Mouse (Mus musculus) liver, embryonic 14.5 days (tissue): Measurements from ENCODE around the gene Metrn.

Experiments used
- CTCF ChIP-seq: IDR thresholded peaks from 2 replicates; pipeline ENCODE4 v1.5.1; 2016; ENCODE audit warnings: antibody characterized with exemption, low read depth, control low read depth
- EP300 ChIP-seq: IDR thresholded peaks from 2 replicates; pipeline ENCODE4 v1.6.1; 2016; ENCODE audit warnings: antibody characterized with exemption, low read depth

DNA sequence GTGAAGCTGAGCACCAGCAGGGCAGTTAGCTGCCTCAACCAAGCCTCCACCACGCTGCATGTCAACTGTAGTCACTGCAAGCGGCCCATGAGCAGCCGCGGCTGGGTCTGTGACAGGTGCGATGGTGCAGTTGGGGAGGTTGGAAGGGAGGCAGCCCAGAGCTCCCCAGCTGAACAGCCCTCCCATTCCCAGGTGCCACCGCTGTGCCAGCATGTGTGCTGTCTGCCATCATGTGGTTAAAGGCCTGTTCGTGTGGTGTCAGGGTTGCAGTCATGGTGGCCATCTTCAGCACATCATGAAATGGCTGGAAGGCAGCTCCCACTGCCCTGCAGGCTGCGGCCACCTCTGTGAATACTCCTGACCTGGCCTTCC is 31.3 kb upstream of the Metrn start:
- TF ChIP-seq CTCF, result no peak
- no peak for TF ChIP-seq EP300
